8 mouse cellular contexts compared by ENCODE assay signal in the genomic region with DNA sequence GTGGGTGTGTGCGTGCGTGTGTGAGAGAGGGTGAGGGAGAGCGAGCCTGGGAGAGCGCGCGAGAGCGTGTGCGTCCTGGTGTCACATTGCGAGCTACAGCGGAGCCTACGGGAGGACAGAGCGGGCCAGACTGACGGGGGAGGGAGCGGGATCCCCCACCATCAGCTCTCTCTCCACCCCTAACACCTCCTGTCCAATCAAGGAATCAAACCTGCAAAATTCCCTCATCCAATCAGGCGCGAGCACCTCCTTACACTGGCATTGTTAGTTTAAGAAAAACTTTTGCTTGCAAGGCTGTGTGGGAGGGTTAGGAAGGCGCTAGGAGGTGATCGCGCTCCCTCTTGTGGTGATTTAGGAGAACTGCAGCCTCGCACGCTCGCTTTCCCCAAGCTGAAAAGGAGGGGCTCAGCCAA. TPM values are rescaled to one million over a fixed set of nuclear protein-coding genes. Genes with fewer than 3 reads are reported as not detected.
DNase-seq lines count a peak whose midpoint lies in the region; ATAC-seq lines count a peak whose summit lies in the region.

A gene (minus strand): TSS at position 133 of the 413 bp plus-strand sequence.

- peaks cover 19% of the 10 kb centered on the region for H3K4me1 ChIP-seq in heart, embryonic 11.5 days (ENCODE audit: control insufficient read depth, insufficient read depth, low read length)
- peaks cover 17% of the 10 kb centered on the region for H3K4me1 ChIP-seq in kidney, embryonic 16.5 days (ENCODE audit: insufficient read depth, low read length)
- H3K4me1 ChIP-seq in stomach, embryonic 16.5 days (ENCODE audit: control insufficient read depth, insufficient read depth, low read length) = peaks cover 5% of the 10 kb centered on the region; the same call in 1 of the 2 replicates

- under 1% methylated on average over 22 of the region's 22 CpGs for WGBS in heart, embryonic 11.5 days (ENCODE audit: insufficient replicate concordance)
- WGBS in kidney, embryonic 16.5 days = under 1% methylated on average over 22 of the region's 22 CpGs
- WGBS in stomach, embryonic 16.5 days = 2% methylated on average over 22 of the region's 22 CpGs

- peak; percentile 15 for DNase-seq in A20 (ENCODE audit: low read depth, low spot score)
- peak; percentile 97 for DNase-seq in brain, embryonic 18.5 days (ENCODE audit: low read depth, low spot score)
- peak; percentile 47 for DNase-seq in liver
- peak; percentile 46 for DNase-seq in naive thymus-derived CD4-positive, alpha-beta T cell, adult 2 months (ENCODE audit: low read depth)

- 0 out of 2 replicates have a peak, but pooled peaks have one; percentile 54 for ATAC-seq in erythroid progenitor cell, adult 5-6 weeks (replicated peaks; ENCODE audit: low FRiP score, poor library complexity, severe bottlenecking)
- peak; percentile 71 for ATAC-seq in heart, embryonic 11.5 days (replicated peaks; ENCODE audit: insufficient number of reproducible peaks, low FRiP score, low TSS enrichment)
- peak; percentile 97 for ATAC-seq in kidney, embryonic 16.5 days (ENCODE audit: low FRiP score, low TSS enrichment)
- peak; percentile 93 for ATAC-seq in stomach, embryonic 16.5 days (ENCODE audit: insufficient read depth, low FRiP score)

- peak within 1 kb of the TSS; percentile 57 for H3K4me3 ChIP-seq in heart, embryonic 11.5 days (ENCODE audit: low read depth, low read length)
- H3K4me3 ChIP-seq in kidney, embryonic 16.5 days (ENCODE audit: low read length) = peak within 1 kb of the TSS; percentile 52
- H3K4me3 ChIP-seq in stomach, embryonic 16.5 days (replicated peaks; ENCODE audit: low read length) = peak within 1 kb of the TSS; percentile 62

- H3K4me2 ChIP-seq in heart, embryonic 11.5 days = peak within 1 kb of the TSS; percentile 97
- H3K4me2 ChIP-seq in kidney, embryonic 16.5 days (replicated peaks; ENCODE audit: low read depth, low read length) = peak within 1 kb of the TSS; percentile 83
- peak within 1 kb of the TSS; percentile 93 for H3K4me2 ChIP-seq in stomach, embryonic 16.5 days (ENCODE audit: low read depth, low read length)

- H3K27me3 ChIP-seq in heart, embryonic 11.5 days (ENCODE audit: control insufficient read depth, insufficient read depth, low read length) = peaks cover 82% of the 10 kb centered on the region
- H3K27me3 ChIP-seq in kidney, embryonic 16.5 days (ENCODE audit: insufficient read depth, low read length) = peaks cover 77% of the 10 kb centered on the region
- peaks cover 63% of the 10 kb centered on the region for H3K27me3 ChIP-seq in stomach, embryonic 16.5 days (ENCODE audit: control insufficient read depth, insufficient read depth, low read length)

- no peaks in the 10 kb centered on the region for H3K36me3 ChIP-seq in heart, embryonic 11.5 days (ENCODE audit: control insufficient read depth, insufficient read depth, low read length)
- no peaks in the 10 kb centered on the region for H3K36me3 ChIP-seq in kidney, embryonic 16.5 days (ENCODE audit: insufficient read depth, low read length)
- no peaks in the 10 kb centered on the region for H3K36me3 ChIP-seq in stomach, embryonic 16.5 days (ENCODE audit: control insufficient read depth, insufficient read depth, low read length)

- H3K9me3 ChIP-seq in heart, embryonic 11.5 days (replicated peaks; ENCODE audit: control insufficient read depth, low read length) = no peaks in the 10 kb centered on the region
- no peaks in the 10 kb centered on the region for H3K9me3 ChIP-seq in kidney, embryonic 16.5 days (ENCODE audit: low read length)
- H3K9me3 ChIP-seq in stomach, embryonic 16.5 days (replicated peaks; ENCODE audit: control insufficient read depth, low read length) = no peaks in the 10 kb centered on the region

- peak within 1 kb of the TSS; percentile 58 for H3K9ac ChIP-seq in heart, embryonic 11.5 days (ENCODE audit: low read depth, low read length)
- peak within 1 kb of the TSS; percentile 29 for H3K9ac ChIP-seq in kidney, embryonic 16.5 days (replicated peaks; ENCODE audit: low read length)
- H3K9ac ChIP-seq in stomach, embryonic 16.5 days (ENCODE audit: low read length) = peak within 1 kb of the TSS; percentile 71

- H3K27ac ChIP-seq in heart, embryonic 11.5 days (ENCODE audit: low read depth, low read length) = no peak within 1 kb of the TSS
- no peak within 1 kb of the TSS for H3K27ac ChIP-seq in kidney, embryonic 16.5 days (ENCODE audit: low read length)
- H3K27ac ChIP-seq in stomach, embryonic 16.5 days (ENCODE audit: low read length) = no peak within 1 kb of the TSS

RNA-seq across cellular contexts. Expression of the gene that starts here (rescaled TPM):
- not detected in 2 replicates for total RNA-seq in erythroid progenitor cell, adult 5-6 weeks (2015; ENCODE audit: low replicate concordance)
- 0.90 TPM in 1 of 2 replicates, not detected in the other for total RNA-seq in erythroid progenitor cell, adult 5-6 weeks (2017; ENCODE audit: low replicate concordance)
- 0.44 and 0.87 TPM in 2 replicates for polyA plus RNA-seq in heart, embryonic 11.5 days (2014; fragmentation: Nextera tagmentation; extraction: Ambion mirVana)
- polyA plus RNA-seq in kidney, embryonic 16.5 days (2015; fragmentation: Nextera tagmentation; extraction: Ambion mirVana) = 4.1 and 4.4 TPM in 2 replicates
- polyA plus RNA-seq in stomach, embryonic 16.5 days (2015; fragmentation: Nextera tagmentation; extraction: Ambion mirVana) = 3.6 TPM in 2 replicates

Comparison
In these comparisons a context has a peak if more than half of its experiments do, and no peak if none do; other contexts are left out.
1. Peak in ATAC-seq in erythroid progenitor cell, adult 5-6 weeks; RNA of the gene not detected or under 1 TPM.
2. Peak in ATAC-seq, H3K4me3 ChIP-seq, H3K9ac ChIP-seq and H3K4me2 ChIP-seq in heart, embryonic 11.5 days; RNA of the gene not detected or under 1 TPM.
3. DNase-seq: peak in every context shown above with its lines; median percentile 97 in brain, embryonic 18.5 days; 47 in liver; 46 in naive thymus-derived CD4-positive, alpha-beta T cell, adult 2 months; 15 in A20.